Mouse (Mus musculus) G1E-ER4 (cell line): ENCODE measurements around the gene Thap4. TPM values are rescaled to one million over a fixed set of nuclear protein-coding genes. Genes with fewer than 3 reads are reported as not detected.
A peak's percentile ranks its signal among the peaks of the same experiment; 100 is the strongest.
"Not testable (repeated sequence)": the region's sequence is repeated elsewhere in the genome, so short reads cannot be mapped to it uniquely, and the experiment has no call there.

ENCODE experiments used
- GATA1 ChIP-seq: IDR thresholded peaks from one replicate; pipeline ENCODE4 v1.8.0; 2012; ENCODE audit warnings: low read length, inconsistent platforms
- polyA plus RNA-seq: library from polyadenylated mRNA; stranded (reverse); fragments of >175 nt; gene quantifications from 2 replicates; pipeline ENCODE4 v1.2.3, GENCODE M21; 2012

The Thap4 gene
- polyA plus RNA-seq, 1 experiment = 75.6 TPM

GRCm38 (mm10) chr1:93685401-93686244 is 69.0 kb downstream of the Thap4 start, which contains the start of gene Bok:
Gene Bok (plus strand): TSS chr1:93685660.
- no peak for TF ChIP-seq GATA1

GRCm38 (mm10) chr1:93679889-93680568 is 74.6 kb downstream of the Thap4 start:
- no peak for TF ChIP-seq GATA1

DNA sequence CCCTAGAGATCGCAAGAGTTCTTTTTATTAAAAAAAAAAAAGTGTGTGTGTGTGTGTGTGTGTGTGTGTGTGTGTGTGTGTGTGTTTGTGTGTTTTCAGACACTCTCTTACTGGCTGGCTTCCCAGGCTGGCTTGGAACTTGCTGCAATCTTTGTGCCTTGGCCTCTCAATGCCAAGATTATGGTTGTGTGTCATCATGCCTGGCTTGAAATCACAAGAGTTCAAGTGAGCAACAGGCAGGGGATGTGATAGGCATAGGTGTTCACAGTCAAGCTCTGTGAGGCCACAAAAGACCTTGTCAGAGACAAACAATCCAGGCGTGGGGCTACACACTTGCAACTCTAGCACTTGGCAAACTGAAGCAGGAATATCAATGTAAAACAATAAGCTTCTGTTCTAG is 76.3 kb downstream of the Thap4 start:
- TF ChIP-seq GATA1 = no peak

- TF ChIP-seq GATA1 = no peak
Observed at GRCm38 (mm10) chr1:93672682-93673081, 82.0 kb downstream of the Thap4 start.

- TF ChIP-seq GATA1 = no peak
Observed at GRCm38 (mm10) chr1:93669941-93670340, 84.7 kb downstream of the Thap4 start.

- TF ChIP-seq GATA1 = no peak
Observed at GRCm38 (mm10) chr1:93668791-93669548, 85.7 kb downstream of the Thap4 start.

DNA sequence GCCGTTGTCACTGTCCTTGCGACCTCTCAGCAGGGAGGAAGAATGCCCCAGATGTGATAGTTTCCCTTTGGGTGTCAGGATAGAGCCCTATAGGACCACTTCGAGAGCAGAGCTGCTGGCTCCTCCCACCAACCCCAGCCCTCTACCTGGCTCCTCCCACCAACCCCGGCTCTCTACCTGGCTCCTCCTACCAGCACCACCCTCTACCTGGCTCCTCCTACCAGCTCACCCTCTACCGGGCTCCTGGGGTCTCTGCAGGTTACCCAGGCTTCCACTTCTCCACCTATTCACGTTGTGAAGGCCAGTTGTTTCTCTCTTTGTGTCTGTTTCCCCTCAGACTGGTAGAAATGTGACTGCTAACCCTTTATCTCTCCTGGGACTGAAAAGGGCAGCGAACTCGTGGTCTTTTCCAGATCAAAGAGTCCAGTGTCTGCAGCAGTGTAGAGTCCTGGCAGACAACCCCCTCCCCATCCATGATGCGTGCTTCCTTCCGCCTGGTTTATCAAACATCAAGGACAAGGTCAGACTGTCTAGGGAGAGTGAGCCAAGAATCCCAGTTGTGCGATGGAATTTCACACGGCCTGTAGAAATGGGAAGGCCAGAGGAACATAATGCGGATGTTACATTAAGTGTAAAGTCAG is 86.8 kb downstream of the Thap4 start:
- no peak for TF ChIP-seq GATA1

DNA sequence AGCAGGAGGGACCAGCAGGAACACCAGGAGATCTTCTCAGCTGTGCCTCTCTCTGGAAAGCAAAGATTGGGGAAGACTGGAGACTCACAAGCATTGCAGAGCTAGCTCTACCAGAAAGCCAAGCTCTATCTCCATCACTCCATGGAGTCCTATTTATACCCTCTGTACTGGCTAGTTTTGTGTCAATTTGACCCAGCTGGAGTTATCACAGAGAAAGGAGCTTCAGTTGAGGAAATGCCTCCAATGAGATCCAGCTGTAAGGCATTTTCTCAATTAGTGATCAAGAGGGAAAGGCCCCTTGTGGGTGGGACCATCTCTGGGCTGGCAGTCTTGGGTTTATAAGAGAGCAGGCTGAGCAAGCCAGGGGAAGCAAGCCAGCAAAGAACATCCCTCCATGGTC is 96.1 kb downstream of the Thap4 start, which contains the start of gene Stk25:
Gene Stk25 (minus strand): TSS at position 101 of the 400 bp plus-strand sequence.
- TF ChIP-seq GATA1 = not testable (repeated sequence)

GRCm38 (mm10) chr1:93657025-93657360 is 97.7 kb downstream of the Thap4 start:
- TF ChIP-seq GATA1 = no peak

- TF ChIP-seq GATA1 = no peak
Observed at GRCm38 (mm10) chr1:93656325-93657024, 98.2 kb downstream of the Thap4 start.

DNA sequence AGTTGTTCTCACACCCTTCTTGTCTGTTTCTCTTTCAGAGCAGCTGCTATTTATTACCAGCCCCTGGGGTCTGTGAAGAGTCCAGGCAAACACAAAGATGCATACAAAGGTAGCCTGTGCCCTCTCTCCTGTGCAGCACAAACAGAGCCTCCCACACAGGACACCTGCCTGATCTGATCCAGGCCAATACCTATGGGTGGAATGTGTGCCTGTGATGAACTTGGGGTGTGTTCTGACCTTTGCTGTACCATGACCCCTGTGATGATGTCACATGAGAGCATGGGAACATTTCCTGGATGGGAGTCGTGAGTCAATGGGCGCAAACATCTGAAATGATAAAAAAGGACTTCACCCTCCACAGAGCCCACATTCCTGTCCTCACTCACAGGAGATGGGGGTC is 99.9 kb downstream of the Thap4 start:
- no peak for TF ChIP-seq GATA1

DNA sequence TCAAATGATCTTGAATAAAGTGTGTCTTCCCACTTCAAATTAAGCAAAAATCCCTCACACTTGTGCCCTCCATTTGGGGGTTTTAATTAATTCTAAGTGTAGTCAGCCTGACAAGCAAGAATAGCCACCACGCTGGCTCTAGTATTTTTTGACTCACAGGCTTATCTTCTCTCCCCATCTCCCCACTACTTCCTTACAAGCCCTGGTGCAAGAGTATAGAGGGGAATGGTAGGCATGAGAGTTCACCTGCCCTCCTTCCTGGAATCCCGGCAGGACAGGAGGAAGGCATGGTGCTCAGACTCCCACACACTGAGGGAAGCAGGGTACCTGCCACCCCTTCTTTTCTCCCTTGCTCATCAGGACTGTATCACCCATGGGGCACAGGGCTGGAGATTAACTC is 100.4 kb downstream of the Thap4 start:
- TF ChIP-seq GATA1 = peak; percentile 34

Other genes with a start within 250 kb of the Thap4 start
- 2.2 and 2.5 TPM in 2 replicates for gene Farp2, start 242.8 kb downstream of the Thap4 start, polyA plus RNA-seq
- gene Stk25, start 96.2 kb downstream of the Thap4 start, polyA plus RNA-seq = 15.5 and 21.5 TPM in 2 replicates
- not detected in 2 replicates for gene Bok, start 69.2 kb downstream of the Thap4 start, polyA plus RNA-seq
- 13.4 and 14.7 TPM in 2 replicates for gene Atg4b, start 3.4 kb downstream of the Thap4 start, polyA plus RNA-seq
- 147 and 241 TPM in 2 replicates for gene Dtymk, start 47.1 kb upstream of the Thap4 start, polyA plus RNA-seq
- 1.3 and 5.4 TPM in 2 replicates for gene Ing5, start 49.1 kb upstream of the Thap4 start, polyA plus RNA-seq
- 3.1 and 4.8 TPM in 2 replicates for gene D2hgdh, start 70.0 kb upstream of the Thap4 start, polyA plus RNA-seq
- 0.03 TPM in 1 of 2 replicates, not detected in the other for gene Gal3st2, start 106.4 kb upstream of the Thap4 start, polyA plus RNA-seq
- gene Gal3st2b, start 163.4 kb upstream of the Thap4 start, polyA plus RNA-seq = 0.08 and 0.09 TPM in 2 replicates
- gene Gal3st2c, start 235.6 kb upstream of the Thap4 start, polyA plus RNA-seq = 0.01 TPM in 1 of 2 replicates, not detected in the other